Comparison of ENCODE assay signal across 18 mouse cellular contexts in the genomic region with DNA sequence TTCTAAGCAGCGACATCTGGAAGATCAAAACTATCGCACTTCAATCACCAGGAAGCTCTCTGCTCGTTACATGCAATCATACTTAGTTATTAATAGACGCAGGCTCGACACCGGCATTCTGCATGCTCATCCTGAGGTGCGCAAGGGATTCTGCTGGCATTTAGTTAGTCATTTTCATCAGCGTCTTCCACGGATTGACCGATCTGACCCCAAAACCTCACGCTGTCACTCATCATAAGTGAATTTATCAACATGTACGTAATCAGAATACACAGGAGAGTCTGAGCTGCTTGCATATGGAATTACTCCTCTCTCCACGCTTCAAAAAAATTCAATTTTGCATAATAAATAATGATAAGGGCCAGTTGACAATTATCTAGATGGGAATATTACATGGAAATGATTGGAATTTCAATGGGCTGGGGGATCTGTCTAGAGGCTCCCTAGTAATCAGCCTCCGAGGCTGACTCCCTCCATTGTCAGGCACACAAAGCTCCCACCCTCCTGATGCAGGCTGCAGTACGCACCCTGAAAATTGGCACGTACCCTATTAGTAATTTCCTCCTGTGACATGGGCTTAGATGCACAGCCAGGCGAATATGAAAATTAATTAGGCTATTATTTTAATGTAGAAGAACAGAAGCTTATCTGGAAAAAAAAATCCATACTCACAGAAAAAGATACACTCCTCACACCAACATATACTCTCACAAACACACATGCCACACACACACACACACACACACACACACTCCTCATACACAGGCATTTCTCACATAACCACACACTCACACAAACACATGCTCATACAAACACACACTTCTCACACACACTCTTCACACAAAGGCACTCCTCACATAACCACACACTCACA.
DNase-seq lines count a peak whose midpoint lies in the region; ATAC-seq and TF ChIP-seq lines count a peak whose summit lies in the region.
"Had no signal": no experiment of that assay in that cellular context is flagged by ENCODE, and none has a peak within 500 bp of the region (broad histone marks: within the 10 kb centered on the region; RNA-seq: fewer than 3 reads in every experiment).

No protein-coding gene starts in this region.

- H3K9ac ChIP-seq in forebrain, embryonic 15.5 days (replicated peaks), result 0 out of 2 replicates have a peak overlapping the region, but pooled peaks have one; percentile 22
- H3K9ac ChIP-seq in hindbrain, embryonic 15.5 days, result no peak overlapping the region
- H3K9ac ChIP-seq in midbrain, embryonic 15.5 days, result no peak overlapping the region
- H3K9ac ChIP-seq in kidney, embryonic 16.5 days (replicated peaks; ENCODE audit: low read length), result no peak overlapping the region
- H3K9ac ChIP-seq: kidney, embryonic 15.5 days; liver, embryonic 12.5 days; lung, embryonic 14.5 days had no signal

- TF ChIP-seq CTCF in brain, embryonic 14.5 days (IDR thresholded peaks at IDR 0.05; ENCODE audit: borderline replicate concordance, extremely low read depth, insufficient read depth, insufficient read length), result no peak
- no peak for TF ChIP-seq CTCF in cerebellum, adult 2 months (IDR thresholded peaks at IDR 0.05; ENCODE audit: borderline replicate concordance, insufficient read depth, low read depth, low read length)

- H3K4me1 ChIP-seq in forebrain, embryonic 15.5 days, result peaks cover 20% of the 10 kb centered on the region
- peaks cover 15% of the 10 kb centered on the region for H3K4me1 ChIP-seq in hindbrain, embryonic 15.5 days (replicated peaks)
- peaks cover 22% of the 10 kb centered on the region for H3K4me1 ChIP-seq in midbrain, embryonic 15.5 days
- H3K4me1 ChIP-seq in kidney, embryonic 16.5 days (ENCODE audit: insufficient read depth, low read length), result no peaks in the 10 kb centered on the region
- H3K4me1 ChIP-seq in cerebellum, adult 2 months (ENCODE audit: control insufficient read depth, insufficient read depth, low read length), result no peaks in the 10 kb centered on the region
- H3K4me1 ChIP-seq: kidney, embryonic 15.5 days; liver, embryonic 12.5 days had no signal

- H3K9me3 ChIP-seq in forebrain, embryonic 15.5 days, result no peaks in the 10 kb centered on the region
- H3K9me3 ChIP-seq in hindbrain, embryonic 15.5 days, result no peaks in the 10 kb centered on the region
- no peaks in the 10 kb centered on the region for H3K9me3 ChIP-seq in midbrain, embryonic 15.5 days
- no peaks in the 10 kb centered on the region for H3K9me3 ChIP-seq in kidney, embryonic 16.5 days (ENCODE audit: low read length)
- H3K9me3 ChIP-seq: kidney, embryonic 15.5 days; liver, embryonic 12.5 days had no signal

- H3K4me2 ChIP-seq in forebrain, embryonic 15.5 days (replicated peaks), result no peak overlapping the region
- no peak overlapping the region for H3K4me2 ChIP-seq in hindbrain, embryonic 15.5 days
- H3K4me2 ChIP-seq in midbrain, embryonic 15.5 days, result peak overlapping the region; percentile 14
- H3K4me2 ChIP-seq in kidney, embryonic 16.5 days (replicated peaks; ENCODE audit: low read depth, low read length), result no peak overlapping the region
- H3K4me2 ChIP-seq: heart, embryonic 11.5 days; kidney, embryonic 15.5 days; liver, embryonic 12.5 days; lung, embryonic 14.5 days had no signal

- ATAC-seq in forebrain, embryonic 15.5 days (replicated peaks), result peak; percentile 75
- peak; percentile 81 for ATAC-seq in hindbrain, embryonic 15.5 days (ENCODE audit: low FRiP score, low read depth)
- ATAC-seq in midbrain, embryonic 15.5 days (replicated peaks), result peak; percentile 91
- no peak for ATAC-seq in kidney, embryonic 16.5 days (ENCODE audit: low FRiP score, low TSS enrichment)
- no peak for ATAC-seq in megakaryocyte-erythroid progenitor cell, adult 5-6 weeks (replicated peaks; ENCODE audit: low FRiP score, low TSS enrichment, poor library complexity, severe bottlenecking)
- ATAC-seq: liver, embryonic 12.5 days had no signal

- peak overlapping the region; percentile 72 for H3K27ac ChIP-seq in forebrain, embryonic 15.5 days (replicated peaks)
- H3K27ac ChIP-seq in hindbrain, embryonic 15.5 days (replicated peaks), result peak overlapping the region; percentile 69
- peak overlapping the region; percentile 76 for H3K27ac ChIP-seq in midbrain, embryonic 15.5 days
- H3K27ac ChIP-seq in kidney, embryonic 16.5 days (ENCODE audit: low read length), result no peak overlapping the region
- no peak overlapping the region for H3K27ac ChIP-seq in cerebellum, adult 2 months (ENCODE audit: insufficient read depth, low read length)
- H3K27ac ChIP-seq: kidney, embryonic 15.5 days; liver, embryonic 12.5 days had no signal

- H3K27me3 ChIP-seq in forebrain, embryonic 15.5 days, result no peaks in the 10 kb centered on the region
- H3K27me3 ChIP-seq in hindbrain, embryonic 15.5 days, result no peaks in the 10 kb centered on the region
- no peaks in the 10 kb centered on the region for H3K27me3 ChIP-seq in midbrain, embryonic 15.5 days (replicated peaks)
- no peaks in the 10 kb centered on the region for H3K27me3 ChIP-seq in kidney, embryonic 16.5 days (ENCODE audit: insufficient read depth, low read length)
- no peaks in the 10 kb centered on the region for H3K27me3 ChIP-seq in cerebellum, adult 2 months (ENCODE audit: control insufficient read depth, insufficient read depth, low read length)
- H3K27me3 ChIP-seq: CH12.LX; kidney, embryonic 15.5 days; liver, embryonic 12.5 days had no signal

- no peak for TF ChIP-seq POLR2A in brain, embryonic 14.5 days (IDR thresholded peaks at IDR 0.05; ENCODE audit: borderline replicate concordance, extremely low read depth, insufficient read depth, insufficient read length, poor library complexity, severe bottlenecking)
- no peak for TF ChIP-seq POLR2A in cerebellum, adult 2 months (IDR thresholded peaks at IDR 0.05; ENCODE audit: borderline replicate concordance, insufficient read depth, low read length)

- DNase-seq in brain, embryonic 14.5 days (ENCODE audit: low read depth), result peak; percentile 82
- DNase-seq in cerebellum, adult 2 months, result no peak
- DNase-seq in kidney, postnatal 10 days, result no peak
- DNase-seq: cerebellum, postnatal 25 days; heart, postnatal 14 days; lung, embryonic 14.5 days; lung, postnatal 4 days; thymus, postnatal 36 days had no signal

- no peak overlapping the region for H3K4me3 ChIP-seq in forebrain, embryonic 15.5 days
- no peak overlapping the region for H3K4me3 ChIP-seq in hindbrain, embryonic 15.5 days
- no peak overlapping the region for H3K4me3 ChIP-seq in midbrain, embryonic 15.5 days
- no peak overlapping the region for H3K4me3 ChIP-seq in kidney, embryonic 16.5 days (ENCODE audit: low read length)
- no peak overlapping the region for H3K4me3 ChIP-seq in cerebellum, adult 2 months (replicated peaks; ENCODE audit: insufficient read depth, low read depth, low read length)
- H3K4me3 ChIP-seq: erythroblast, embryonic 14.5 days; kidney, embryonic 15.5 days; liver, embryonic 12.5 days had no signal

- WGBS in forebrain, embryonic 15.5 days, result 53% methylated on average over 17 of the region's 17 CpGs
- 29% methylated on average over 17 of the region's 17 CpGs for WGBS in hindbrain, embryonic 15.5 days
- WGBS in midbrain, embryonic 15.5 days, result 28% methylated on average over 17 of the region's 17 CpGs
- WGBS in kidney, embryonic 16.5 days, result 85% methylated on average over 17 of the region's 17 CpGs
- WGBS in cerebellum, adult 2 months, result 74% methylated on average over 17 of the region's 17 CpGs

- H3K36me3 ChIP-seq in forebrain, embryonic 15.5 days, result no peaks in the 10 kb centered on the region
- H3K36me3 ChIP-seq in hindbrain, embryonic 15.5 days, result no peaks in the 10 kb centered on the region
- H3K36me3 ChIP-seq in midbrain, embryonic 15.5 days (replicated peaks), result no peaks in the 10 kb centered on the region
- no peaks in the 10 kb centered on the region for H3K36me3 ChIP-seq in kidney, embryonic 16.5 days (ENCODE audit: insufficient read depth, low read length)
- H3K36me3 ChIP-seq: kidney, embryonic 15.5 days; liver, embryonic 12.5 days had no signal

Comparison
In these comparisons a context has a peak if more than half of its experiments do, and no peak if none do; other contexts are left out.
1. ATAC-seq: peak in forebrain, embryonic 15.5 days (single experiment), hindbrain, embryonic 15.5 days (single experiment) and midbrain, embryonic 15.5 days (single experiment); none in kidney, embryonic 16.5 days (single experiment) and megakaryocyte-erythroid progenitor cell, adult 5-6 weeks (single experiment).
2. H3K27ac ChIP-seq: peak in forebrain, embryonic 15.5 days (single experiment), hindbrain, embryonic 15.5 days (single experiment) and midbrain, embryonic 15.5 days (single experiment); none in kidney, embryonic 16.5 days (single experiment) and cerebellum, adult 2 months (single experiment).